Mouse (Mus musculus) embryonic facial prominence, embryonic 11.5 days (tissue): ENCODE results near the gene Trim72. TPM values are rescaled to one million over a fixed set of nuclear protein-coding genes. Genes with fewer than 3 reads are reported as not detected.
A peak's percentile ranks its signal among the peaks of the same experiment; 100 is the strongest.

Experiments
- ATAC-seq: fragments of 200-750 bp; cut with Nextera tagmentation; replicated peaks from 2 replicates; pipeline ENCODE4 v1.8.0; 2017; ENCODE audit warnings: low read depth; ENCODE audit not compliant: insufficient number of reproducible peaks, low FRiP score, low TSS enrichment
- DNase-seq: peaks from one replicate; pipeline ENCODE4 v3.0.0-alpha.2; 2015; ENCODE audit warnings: low spot score
- H3K27ac ChIP-seq: fragments of 300-500 bp; sonication (generic); replicated peaks from 2 replicates; pipeline ENCODE4 v1.5.1; 2014; ENCODE audit warnings: mild to moderate bottlenecking, low read depth, low read length, control low read depth
- H3K27me3 ChIP-seq: fragments of 300-500 bp; sonication (generic); 2 replicates; pipeline ENCODE4 v1.6.1; 2014; ENCODE audit warnings: mild to moderate bottlenecking, low read length, moderate library complexity, mixed read lengths; ENCODE audit not compliant: control insufficient read depth, insufficient read depth
- H3K36me3 ChIP-seq: fragments of 300-500 bp; sonication (generic); replicated peaks from 2 replicates; pipeline ENCODE4 v1.6.1; 2014; ENCODE audit warnings: low read depth, mild to moderate bottlenecking, low read length, moderate library complexity, mixed read lengths; ENCODE audit not compliant: control insufficient read depth, insufficient read depth
- H3K4me1 ChIP-seq: fragments of 300-500 bp; sonication (generic); 2 replicates; pipeline ENCODE4 v1.6.1; 2014; ENCODE audit warnings: low read length, mixed read lengths; ENCODE audit not compliant: control insufficient read depth, insufficient read depth
- H3K4me2 ChIP-seq: fragments of 300-500 bp; sonication (generic); 2 replicates; pipeline ENCODE4 v1.6.1; 2014; ENCODE audit warnings: low read depth, mild to moderate bottlenecking, control low read depth, low read length, moderate library complexity
- H3K4me3 ChIP-seq: fragments of 300-500 bp; sonication (generic); 2 replicates; pipeline ENCODE4 v1.5.1; 2014; ENCODE audit warnings: low read depth, low read length, control low read depth
- H3K9ac ChIP-seq: fragments of 300-500 bp; sonication (generic); replicated peaks from 2 replicates; pipeline ENCODE4 v1.6.1; 2014; ENCODE audit warnings: mild to moderate bottlenecking, control low read depth, low read length
- H3K9me3 ChIP-seq: fragments of 300-500 bp; sonication (generic); replicated peaks from 2 replicates; pipeline ENCODE4 v1.6.1; 2016; ENCODE audit warnings: mild to moderate bottlenecking, low read length, inconsistent platforms, mixed read lengths; ENCODE audit not compliant: control insufficient read depth
- WGBS: fragments of 180-500 bp; shearing (Covaris S2); extraction: QIAGEN DNeasy Blood & Tissue Kit; methylation state at CpG from one replicate; pipeline ENCODE4 v1.1.7; 2014; 5-methylcytosine and 5-hydroxymethylcytosine counted together
- polyA plus RNA-seq: library from polyadenylated mRNA; unstranded; fragments of >200 nt; fragmentation: Nextera tagmentation; extraction: Ambion mirVana; gene quantifications from 2 replicates; pipeline ENCODE4 v1.2.1, GENCODE M21; 2014

The Trim72 gene
- 0.10 TPM in 1 of 2 replicates, not detected in the other for polyA plus RNA-seq

DNA sequence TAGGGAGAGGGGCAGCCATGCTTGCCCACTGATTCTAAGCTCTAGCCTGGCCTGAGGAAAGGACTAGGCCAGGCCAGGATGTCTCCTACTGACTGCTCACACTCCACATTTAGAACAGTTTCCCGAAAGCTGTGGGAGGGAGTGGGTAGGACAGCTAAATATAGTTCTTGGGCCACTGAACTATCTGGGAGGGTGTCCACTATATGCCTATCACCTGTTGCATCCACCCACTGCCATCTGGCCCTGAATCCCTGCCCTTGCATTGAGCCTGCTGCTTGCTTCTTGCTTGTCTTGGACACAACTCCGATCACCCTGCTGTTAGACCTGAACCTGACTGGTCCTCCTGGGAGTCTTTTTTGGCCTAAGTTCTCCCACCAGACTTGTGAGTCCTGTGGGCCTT, at the start of gene Trim72:
TSS of gene Trim72 (plus strand) at position 262 of the 400 bp plus-strand sequence.
- Histone ChIP-seq H3K9ac (peak within 1 kb of the TSS; percentile 22), H3K4me1 (no peaks in the 10 kb centered on the region), H3K36me3 (no peaks in the 10 kb centered on the region), H3K4me2 (peak within 1 kb of the TSS; percentile 39), H3K9me3 (no peaks in the 10 kb centered on the region), H3K27me3 (no peaks in the 10 kb centered on the region), H3K27ac (no peak within 1 kb of the TSS), H3K4me3 (peak within 1 kb of the TSS; percentile 18; the same call in 1 of the 2 replicates)
- DNase-seq (no peak), ATAC-seq (no peak)
- 91% methylated on average over 2 of the region's 2 CpGs for WGBS

GRCm38 (mm10) chr7:127959364-127959763, 44.4 kb upstream of the Trim72 start:
- WGBS: 62% methylated on average over 5 of the region's 5 CpGs
- no peak overlapping the region for H3K9ac ChIP-seq
- H3K4me2 ChIP-seq: no peak overlapping the region
- no peak overlapping the region for H3K4me3 ChIP-seq
- H3K27me3 ChIP-seq: no peaks in the 10 kb centered on the region
- H3K27ac ChIP-seq: no peak overlapping the region
- DNase-seq (no peak), ATAC-seq (no peak)
- no peaks in the 10 kb centered on the region for H3K36me3 ChIP-seq
- H3K9me3 ChIP-seq: no peaks in the 10 kb centered on the region
- H3K4me1 ChIP-seq: no peaks in the 10 kb centered on the region

- ATAC-seq (peak; percentile 25; the same call in 1 of the 2 replicates), DNase-seq (peak; percentile 34)
- no peaks in the 10 kb centered on the region for H3K9me3 ChIP-seq
- peak overlapping the region; percentile 59 for H3K4me2 ChIP-seq
- H3K27me3 ChIP-seq: no peaks in the 10 kb centered on the region
- WGBS: 7% methylated on average over 10 of the region's 10 CpGs
- peak overlapping the region; percentile 67 for H3K4me3 ChIP-seq
- H3K9ac ChIP-seq: peak overlapping the region; percentile 86
- H3K4me1 ChIP-seq: no peaks in the 10 kb centered on the region
- H3K36me3 ChIP-seq: peaks cover 10% of the 10 kb centered on the region
- peak overlapping the region; percentile 93 for H3K27ac ChIP-seq
Measured at GRCm38 (mm10) chr7:127966371-127966918, 37.3 kb upstream of the Trim72 start.

DNA sequence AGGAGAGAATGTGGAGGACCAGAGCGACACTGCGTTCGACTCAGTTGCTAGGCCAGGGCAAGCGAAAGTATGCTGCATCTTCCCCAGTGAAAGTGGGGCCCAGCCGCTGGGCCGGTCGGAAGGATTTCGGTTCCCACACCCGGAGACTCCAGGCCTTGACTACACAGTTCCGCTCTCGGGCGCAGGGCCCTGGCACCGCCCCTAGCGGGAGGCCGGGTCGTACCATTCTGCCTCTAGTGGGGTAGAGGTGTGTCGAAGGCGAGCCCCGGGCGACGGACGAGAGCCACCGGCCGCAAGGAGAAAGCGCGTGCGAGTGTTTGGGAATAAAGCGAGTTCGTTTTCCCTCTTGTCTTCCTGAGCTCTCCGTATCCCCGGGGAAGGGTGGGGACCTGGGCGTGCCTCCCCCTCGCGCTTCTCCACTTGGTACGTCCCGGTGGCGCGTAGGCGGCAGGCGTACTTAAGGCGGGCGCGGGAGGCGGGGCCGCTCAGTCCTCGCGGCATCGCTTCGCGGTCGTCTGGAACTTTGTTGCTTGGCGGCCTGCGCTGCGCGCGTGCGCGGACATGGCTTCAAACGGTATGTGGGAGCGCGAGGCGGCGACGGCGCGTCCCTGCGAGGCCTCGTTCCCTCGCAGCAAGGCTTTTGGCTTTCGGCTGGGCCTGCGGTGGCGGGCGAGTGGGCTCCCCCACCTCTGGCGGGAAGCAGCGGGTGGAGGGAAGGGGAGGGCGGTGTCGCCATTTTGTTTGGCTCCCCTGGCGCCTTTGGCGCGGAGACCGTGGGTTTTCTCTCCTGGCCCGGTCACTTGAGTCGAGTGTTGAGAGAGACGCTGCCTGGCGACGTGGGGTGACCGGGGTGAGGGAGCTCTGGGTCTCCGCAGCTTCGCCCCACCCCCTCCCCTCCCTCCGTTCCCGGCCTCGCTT, 36.5 kb upstream of the Trim72 start, which contains the start of gene Fus:
TSS of gene Fus (plus strand) at position 454 of the 918 bp plus-strand sequence.
- Histone ChIP-seq H3K27ac (peak within 1 kb of the TSS; percentile 93), H3K9me3 (no peaks in the 10 kb centered on the region), H3K4me2 (peak within 1 kb of the TSS; percentile 63), H3K9ac (peak within 1 kb of the TSS; percentile 86), H3K36me3 (peaks cover 13% of the 10 kb centered on the region), H3K4me3 (peak within 1 kb of the TSS; percentile 67), H3K27me3 (no peaks in the 10 kb centered on the region), H3K4me1 (no peaks in the 10 kb centered on the region)
- ATAC-seq (peak; percentile 92), DNase-seq (peak; percentile 93)
- WGBS: under 1% methylated on average over 88 of the region's 92 CpGs

- DNase-seq (peak; percentile 83), ATAC-seq (no peak)
- H3K27ac ChIP-seq: peak overlapping the region; percentile 93
- H3K27me3 ChIP-seq: no peaks in the 10 kb centered on the region
- H3K36me3 ChIP-seq: peaks cover 20% of the 10 kb centered on the region
- H3K4me1 ChIP-seq: no peaks in the 10 kb centered on the region
- no peaks in the 10 kb centered on the region for H3K9me3 ChIP-seq
- H3K4me3 ChIP-seq: peak overlapping the region; percentile 67
- H3K4me2 ChIP-seq: peak overlapping the region; percentile 63
- H3K9ac ChIP-seq: peak overlapping the region; percentile 86
- 1% methylated on average over 40 of the region's 42 CpGs for WGBS
Measured at GRCm38 (mm10) chr7:127967922-127968828, 35.6 kb upstream of the Trim72 start.

GRCm38 (mm10) chr7:127974413-127974930, 29.3 kb upstream of the Trim72 start:
- Histone ChIP-seq H3K4me2 (no peak overlapping the region), H3K4me1 (no peaks in the 10 kb centered on the region), H3K27ac (no peak overlapping the region), H3K9ac (no peak overlapping the region), H3K27me3 (no peaks in the 10 kb centered on the region), H3K36me3 (peaks cover 35% of the 10 kb centered on the region), H3K9me3 (no peaks in the 10 kb centered on the region), H3K4me3 (no peak overlapping the region)
- 75% methylated on average over 2 of the region's 2 CpGs for WGBS
- ATAC-seq: no peak
- no peak for DNase-seq

DNA sequence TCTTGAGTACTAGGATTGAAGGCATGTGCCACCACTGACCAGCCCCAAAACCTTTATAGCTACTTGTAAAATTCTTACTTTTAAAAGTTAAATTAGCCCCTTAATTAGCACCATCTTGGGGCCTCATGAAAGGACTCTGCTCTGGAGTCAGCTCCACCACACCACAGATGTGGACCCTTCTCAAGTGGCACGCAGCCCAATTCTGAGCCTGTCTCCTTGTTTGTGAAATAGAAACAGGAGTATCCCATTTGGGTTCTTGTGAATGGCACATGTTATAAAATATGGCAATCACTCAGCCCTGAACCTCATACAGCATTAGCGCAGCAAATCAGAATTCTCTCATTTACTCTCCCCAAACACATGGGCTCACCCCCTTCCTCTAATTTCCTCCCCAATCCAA, 24.9 kb upstream of the Trim72 start:
- Histone ChIP-seq H3K9ac (no peak overlapping the region), H3K4me3 (no peak overlapping the region), H3K27ac (no peak overlapping the region), H3K4me1 (no peaks in the 10 kb centered on the region), H3K36me3 (peaks cover 33% of the 10 kb centered on the region), H3K9me3 (no peaks in the 10 kb centered on the region), H3K27me3 (no peaks in the 10 kb centered on the region), H3K4me2 (no peak overlapping the region)
- 94% methylated on average over 2 of the region's 2 CpGs for WGBS
- DNase-seq (no peak), ATAC-seq (no peak)
